Mouse (Mus musculus) small intestine, adult 2 months (tissue): ENCODE measurements around the gene Ncoa6. TPM values are rescaled to one million over a fixed set of nuclear protein-coding genes. Genes with fewer than 3 reads are reported as not detected.

Source experiments
- H3K27ac ChIP-seq: fragments of 200-500 bp; 2 replicates; pipeline ENCODE4 v1.5.1; 2012; ENCODE audit warnings: low read depth, low read length, control low read depth, inconsistent platforms; ENCODE audit not compliant: insufficient read depth
- H3K27me3 ChIP-seq: fragments of 200-500 bp; 2 replicates; pipeline ENCODE4 v1.6.1; 2012; ENCODE audit warnings: mild to moderate bottlenecking, moderate library complexity, low read length, inconsistent platforms; ENCODE audit not compliant: control insufficient read depth, insufficient read depth
- H3K36me3 ChIP-seq: fragments of 200-500 bp; 2 replicates; pipeline ENCODE4 v1.6.1; 2012; ENCODE audit warnings: mild to moderate bottlenecking, low read length, control low read depth, inconsistent platforms; ENCODE audit not compliant: control insufficient read depth, insufficient read depth
- H3K4me1 ChIP-seq: fragments of 200-500 bp; 2 replicates; pipeline ENCODE4 v1.6.1; 2012; ENCODE audit warnings: low read length, inconsistent platforms, mixed read lengths; ENCODE audit not compliant: control insufficient read depth, insufficient read depth, insufficient read length
- H3K4me3 ChIP-seq: fragments of 200-500 bp; 2 replicates; pipeline ENCODE4 v1.5.1; 2012; ENCODE audit warnings: low read depth, mild to moderate bottlenecking, control low read depth, inconsistent platforms, low read length, moderate library complexity
- CTCF ChIP-seq: fragments of 200-500 bp; IDR thresholded peaks from 2 replicates; pipeline ENCODE4 v1.5.1; 2012; ENCODE audit warnings: low read depth, mild to moderate bottlenecking, control low read depth, inconsistent platforms, low read length, moderate library complexity, mixed read lengths; ENCODE audit not compliant: insufficient replicate concordance, insufficient read length; ENCODE audit errors: extremely low read depth
- POLR2A ChIP-seq: fragments of 200-500 bp; IDR thresholded peaks from 2 replicates; pipeline ENCODE4 v1.6.1; 2012; ENCODE audit warnings: low read depth, mild to moderate bottlenecking, control low read depth, inconsistent platforms, low read length, moderate library complexity
- WGBS: fragments of 180-500 bp; shearing (Covaris S2); methylation state at CpG from one replicate; pipeline ENCODE4 v1.1.7; 2018; 5-methylcytosine and 5-hydroxymethylcytosine counted together
- polyA plus RNA-seq: library from polyadenylated mRNA; depleted of rRNA; stranded (reverse); fragments of >200 nt; gene quantifications from 2 replicates; pipeline ENCODE4 v1.2.3, GENCODE M21; 2012

Gene Ncoa6
- polyA plus RNA-seq, 1 experiment, result 57.0 TPM

- no peaks in the 10 kb centered on the region for H3K27me3 ChIP-seq
- H3K27ac ChIP-seq, result no peak overlapping the region
- peaks cover 4% of the 10 kb centered on the region; the same call in 1 of the 2 replicates for H3K4me1 ChIP-seq
- 32% methylated on average over 27 of the region's 27 CpGs for WGBS
- TF ChIP-seq POLR2A (no peak), CTCF (no peak)
- H3K36me3 ChIP-seq, result peaks cover 36% of the 10 kb centered on the region
- H3K4me3 ChIP-seq, result no peak overlapping the region
These were observed 87.2 kb downstream of the Ncoa6 start for GRCm38 (mm10) chr2:155386534-155386899.

DNA sequence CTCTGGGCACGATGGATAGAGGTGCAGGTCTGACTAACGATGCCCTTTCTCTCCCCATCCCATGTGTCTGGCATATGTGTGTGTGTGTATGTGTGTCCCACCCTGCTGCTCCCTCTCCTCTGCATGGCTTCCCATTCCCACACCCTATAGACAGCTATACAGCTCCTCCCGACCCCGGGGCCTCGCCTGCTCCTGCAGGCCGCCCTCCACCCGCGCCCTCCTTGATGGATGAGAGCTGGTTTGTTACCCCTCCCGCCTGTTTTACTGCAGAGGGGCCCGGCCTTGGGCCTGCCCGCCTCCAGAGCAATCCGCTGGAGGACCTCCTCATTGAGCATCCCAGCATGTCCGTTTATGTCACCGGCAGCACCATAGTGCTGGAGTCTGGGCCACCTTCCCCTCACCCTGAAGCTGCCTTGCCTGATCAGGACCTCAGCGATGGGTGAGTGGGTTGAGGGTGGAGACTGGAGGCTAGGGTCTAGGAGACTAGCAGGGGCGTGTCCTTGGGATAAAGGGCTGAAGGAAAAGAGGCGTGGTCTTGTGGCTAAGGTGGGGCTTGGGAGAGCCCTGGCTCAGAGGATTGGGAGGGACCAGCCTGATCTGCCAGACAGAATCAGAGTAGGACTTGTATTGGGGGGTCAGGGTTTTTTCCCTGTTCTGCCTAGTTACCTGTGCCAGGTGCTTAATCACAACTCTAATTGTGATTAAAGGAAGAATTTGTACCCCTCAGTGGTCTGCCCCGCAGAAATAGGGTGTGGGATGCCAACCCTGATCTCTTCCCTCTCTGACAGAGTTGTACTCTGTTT lies 87.8 kb downstream of the Ncoa6 start:
- WGBS, result 63% methylated on average over 18 of the region's 18 CpGs

GRCm38 (mm10) chr2:155385090-155385489 lies 88.6 kb downstream of the Ncoa6 start:
- Histone ChIP-seq H3K27me3 (no peaks in the 10 kb centered on the region), H3K27ac (no peak overlapping the region), H3K36me3 (peaks cover 28% of the 10 kb centered on the region), H3K4me1 (peaks cover 4% of the 10 kb centered on the region; the same call in 1 of the 2 replicates), H3K4me3 (no peak overlapping the region)
- TF ChIP-seq CTCF, result peak; percentile 86
- TF ChIP-seq POLR2A, result no peak
- WGBS, result 15% methylated on average over 7 of the region's 7 CpGs

More for the DNA sequence above, 87.8 kb downstream of the Ncoa6 start:
- Histone ChIP-seq H3K27me3 (no peaks in the 10 kb centered on the region), H3K4me3 (no peak overlapping the region), H3K4me1 (peaks cover 4% of the 10 kb centered on the region; the same call in 1 of the 2 replicates), H3K27ac (no peak overlapping the region), H3K36me3 (peaks cover 31% of the 10 kb centered on the region)
- no peak for TF ChIP-seq CTCF

GRCm38 (mm10) chr2:155382791-155383438 lies 90.8 kb downstream of the Ncoa6 start:
- Histone ChIP-seq H3K36me3 (peaks cover 12% of the 10 kb centered on the region), H3K4me1 (peaks cover 4% of the 10 kb centered on the region; the same call in 1 of the 2 replicates), H3K27ac (peak overlapping the region; percentile 94), H3K27me3 (no peaks in the 10 kb centered on the region), H3K4me3 (peak overlapping the region; percentile 28; the same call in 1 of the 2 replicates)
- WGBS, result 29% methylated on average over 2 of the region's 2 CpGs
- TF ChIP-seq POLR2A (no peak), CTCF (no peak)

DNA sequence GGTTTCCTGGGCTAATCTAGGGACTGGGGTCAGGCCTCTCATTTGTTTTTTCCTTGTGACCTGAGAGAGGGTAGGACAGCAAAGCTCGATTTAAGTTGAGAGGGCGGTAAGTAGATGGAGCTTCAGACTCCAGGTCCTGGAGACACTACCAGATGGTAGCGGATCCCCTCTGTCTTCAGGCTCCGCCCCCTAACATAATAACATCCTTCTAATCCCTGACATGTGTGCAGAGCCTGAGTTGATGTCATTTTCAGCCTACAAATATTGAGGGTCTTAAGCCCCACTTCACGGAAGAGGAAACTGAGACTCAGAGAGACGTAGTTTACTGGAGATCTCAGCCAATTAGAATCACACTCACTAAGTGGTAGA lies 91.4 kb downstream of the Ncoa6 start:
- no peak for TF ChIP-seq POLR2A
- no peak for TF ChIP-seq CTCF
- no peaks in the 10 kb centered on the region for H3K27me3 ChIP-seq
- peaks cover 7% of the 10 kb centered on the region for H3K36me3 ChIP-seq
- peak overlapping the region; percentile 94 for H3K27ac ChIP-seq
- H3K4me3 ChIP-seq, result peak overlapping the region; percentile 76
- WGBS, result 23% methylated on average over 6 of the region's 6 CpGs
- H3K4me1 ChIP-seq, result peaks cover 4% of the 10 kb centered on the region; the same call in 1 of the 2 replicates

DNA sequence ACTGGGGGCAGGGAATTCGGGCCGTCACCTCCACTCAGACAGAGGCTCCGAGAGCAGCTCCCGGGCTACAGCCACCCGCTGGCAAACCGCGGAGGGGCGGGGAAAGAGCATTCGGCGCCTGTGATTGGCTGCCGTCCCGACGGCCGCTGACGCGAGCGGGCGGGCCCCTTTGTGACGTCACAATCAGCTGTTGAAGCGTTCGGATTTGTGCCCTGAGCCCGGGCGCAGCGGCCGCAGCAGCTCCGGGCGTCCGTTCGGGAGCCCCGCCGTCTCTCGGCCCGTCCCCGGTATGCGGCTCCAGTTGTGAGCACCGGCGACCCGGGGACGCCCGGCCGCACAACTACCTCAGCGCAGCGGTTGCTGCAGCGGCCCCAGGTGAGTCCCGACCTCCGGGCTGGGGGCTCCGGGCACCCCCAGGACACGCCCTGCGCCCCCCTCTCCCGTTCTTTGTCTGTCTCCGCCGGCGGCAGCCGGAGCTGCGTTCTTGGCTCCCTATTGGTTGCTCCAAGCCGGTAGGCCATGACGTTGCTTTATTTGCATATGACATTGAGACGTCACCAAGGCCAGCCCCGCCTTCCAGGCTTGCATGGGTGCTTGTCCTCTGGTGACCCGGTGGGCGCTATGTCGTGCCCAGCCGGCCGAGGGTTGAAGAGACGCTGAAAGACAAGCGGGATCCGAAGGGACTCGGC lies 91.9 kb downstream of the Ncoa6 start:
- Histone ChIP-seq H3K27ac (peak overlapping the region; percentile 94), H3K4me1 (peaks cover 4% of the 10 kb centered on the region; the same call in 1 of the 2 replicates), H3K4me3 (peak overlapping the region; percentile 76), H3K27me3 (no peaks in the 10 kb centered on the region), H3K36me3 (peaks cover 4% of the 10 kb centered on the region; the same call in 1 of the 2 replicates)
- no peak for TF ChIP-seq CTCF
- peak; percentile 80 for TF ChIP-seq POLR2A
- WGBS, result under 1% methylated on average over 68 of the region's 68 CpGs

DNA sequence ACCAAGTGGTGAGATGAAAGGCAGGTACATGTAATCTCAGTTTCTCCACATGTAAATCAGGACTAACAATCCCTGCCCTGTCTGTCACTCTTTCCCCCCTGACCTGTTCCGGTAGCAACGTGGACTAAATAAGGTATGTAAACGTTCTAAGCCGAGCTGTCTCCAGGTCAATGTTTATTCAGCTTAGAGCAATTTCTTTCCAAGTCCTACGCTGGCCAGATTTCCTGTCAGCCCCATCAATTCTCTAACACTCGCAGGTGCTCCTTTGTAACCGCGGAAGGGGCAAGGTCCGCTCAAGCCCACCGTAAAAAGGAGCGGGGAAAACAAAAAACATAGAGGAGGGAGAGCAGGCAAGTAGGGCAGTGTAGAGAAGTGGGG lies 92.6 kb downstream of the Ncoa6 start:
- 1% methylated on average over 11 of the region's 11 CpGs for WGBS
- TF ChIP-seq POLR2A (no peak), CTCF (no peak)
- Histone ChIP-seq H3K36me3 (peaks cover 4% of the 10 kb centered on the region; the same call in 1 of the 2 replicates), H3K27ac (no peak overlapping the region), H3K27me3 (no peaks in the 10 kb centered on the region), H3K4me1 (peaks cover 4% of the 10 kb centered on the region; the same call in 1 of the 2 replicates), H3K4me3 (peak overlapping the region; percentile 76)
